Mouse (Mus musculus) lung, postnatal 10 days (tissue): ENCODE measurements around the gene Slc35c1.

Experiments
- DNase-seq: peaks from one replicate; pipeline ENCODE4 v3.0.0; 2021

The Slc35c1 gene

DNA sequence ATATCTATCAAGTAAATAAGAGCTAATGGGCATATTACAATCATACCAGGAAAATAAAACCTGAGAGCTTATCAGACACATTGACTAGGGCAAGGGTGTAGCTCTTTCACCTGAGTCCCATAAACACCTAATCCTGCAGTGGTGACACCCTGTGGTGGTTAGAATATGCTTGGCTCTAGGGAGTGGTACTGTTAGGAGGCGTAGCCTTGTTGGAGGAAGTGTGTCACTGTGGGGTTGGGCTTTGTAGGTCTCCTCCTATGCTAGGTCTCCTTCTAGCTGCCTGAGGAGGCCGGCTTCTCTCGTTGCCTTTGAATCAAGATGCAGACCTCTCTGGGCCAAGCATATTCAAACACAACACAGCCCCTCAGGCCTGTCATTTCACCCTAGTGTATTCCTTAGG is 14.6 kb upstream of the Slc35c1 start:
- DNase-seq: no peak

DNA sequence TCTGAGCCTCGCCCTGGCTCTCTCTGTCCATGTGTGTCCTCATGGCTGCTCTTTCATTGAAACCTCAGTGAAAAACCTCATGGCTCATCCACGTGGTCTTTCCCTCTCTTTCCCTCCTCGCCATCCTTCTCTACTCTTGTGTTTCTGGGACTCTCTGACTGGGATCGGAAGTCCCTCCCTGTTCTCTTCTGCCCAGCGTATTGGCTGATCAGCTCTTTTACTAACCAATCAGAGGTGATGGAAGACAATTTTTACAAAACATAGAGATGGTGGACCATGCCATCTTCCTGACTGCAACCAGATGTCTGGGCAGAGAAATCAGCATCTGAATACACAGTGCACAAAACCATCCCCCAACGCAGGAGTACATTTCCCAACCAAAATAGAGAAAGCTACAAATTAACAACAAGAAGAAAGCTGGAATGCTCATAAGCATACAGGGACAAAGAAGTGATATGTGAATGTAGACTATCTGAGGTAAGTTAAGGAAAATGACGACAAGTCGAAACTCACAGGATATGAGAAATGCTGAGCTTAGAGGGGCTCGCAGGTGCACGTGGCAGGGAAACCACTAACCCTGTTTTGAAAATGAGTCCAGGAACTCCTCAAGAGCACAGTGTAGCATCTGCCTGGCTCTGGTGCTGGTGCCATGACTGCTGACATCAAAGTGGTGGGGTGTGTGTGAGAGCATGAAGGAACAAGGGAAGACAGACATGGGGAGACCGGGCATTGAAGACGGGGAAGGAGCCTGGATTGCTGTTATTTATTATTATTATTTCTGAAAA is 11.7 kb upstream of the Slc35c1 start:
- no peak for DNase-seq

DNA sequence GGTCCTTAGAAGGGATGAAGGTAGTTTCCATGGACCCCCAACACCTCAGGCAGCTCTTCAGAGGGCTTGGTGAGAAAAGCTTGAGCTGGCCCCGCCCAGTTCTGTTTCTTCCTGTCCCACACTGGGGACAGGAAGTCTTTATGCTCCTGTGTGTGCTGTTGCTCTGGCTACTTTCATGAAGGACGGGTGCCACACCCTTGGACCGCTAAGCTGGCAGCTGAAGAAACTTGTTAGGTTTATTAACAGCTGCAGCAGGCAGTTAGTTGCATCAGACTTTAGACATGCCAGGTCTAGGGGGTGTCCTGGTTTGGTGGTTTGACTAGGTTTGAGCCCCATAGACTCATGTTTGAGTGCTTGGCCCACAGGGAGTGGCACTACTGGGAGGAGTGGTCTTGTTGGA is 4.4 kb upstream of the Slc35c1 start:
- DNase-seq: no peak

DNA sequence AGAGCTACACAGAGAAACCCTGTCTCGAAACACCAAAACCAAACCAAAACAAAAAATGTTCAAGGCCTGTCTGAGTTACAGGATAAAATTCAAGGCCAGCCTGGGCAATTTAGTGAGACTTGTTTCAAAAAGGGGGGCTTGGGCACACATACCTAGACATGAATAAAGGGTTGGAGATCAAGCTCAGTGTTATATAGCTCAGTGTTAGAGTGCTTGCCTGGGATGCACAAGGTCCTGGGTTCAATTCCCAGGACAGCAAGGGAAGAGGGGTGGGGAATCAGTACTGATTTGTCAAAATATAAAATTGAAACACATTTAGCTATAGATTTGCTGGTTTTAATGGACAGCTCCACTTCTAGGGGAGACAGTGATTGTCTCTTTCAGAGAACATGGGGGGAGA is 877 bp upstream of the Slc35c1 start:
- DNase-seq: no peak

DNA sequence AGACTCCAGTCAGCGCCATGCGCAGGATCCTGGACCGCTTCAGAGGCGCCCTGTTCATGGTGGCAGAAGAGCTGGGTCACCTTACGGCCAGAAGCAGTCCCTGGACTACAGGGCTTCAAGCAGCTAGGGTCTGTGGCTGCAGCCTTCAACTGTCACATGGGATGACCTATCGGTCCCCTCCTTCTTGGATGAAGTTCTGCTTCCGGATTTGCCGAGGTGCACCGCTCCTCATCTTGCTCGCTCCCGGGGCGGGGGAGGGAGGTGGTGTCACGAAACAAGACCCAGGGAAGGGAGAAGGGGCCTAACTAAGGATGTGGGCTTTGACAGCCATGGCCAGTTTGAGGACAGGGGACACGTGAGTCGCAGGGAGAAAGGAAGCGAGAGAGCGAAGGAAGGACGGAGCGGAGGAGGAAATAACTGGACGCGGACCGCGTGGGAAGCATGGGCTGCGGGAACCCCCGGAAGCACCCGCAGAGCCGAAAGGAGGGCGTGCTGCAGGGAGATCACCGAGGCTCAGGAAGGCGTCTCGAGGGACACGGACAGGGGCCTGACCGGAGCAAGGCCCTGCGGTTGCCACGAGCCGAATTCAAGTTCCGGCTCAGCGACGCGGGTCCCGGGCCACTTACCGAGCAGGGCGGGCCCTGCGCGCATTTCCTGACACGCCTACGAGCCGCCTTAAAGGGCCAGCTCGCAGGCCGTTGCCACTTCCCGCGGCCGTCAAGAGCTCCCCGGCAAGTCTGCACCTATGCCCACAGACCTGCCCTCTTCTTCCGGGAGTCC is 1.0 kb downstream of the Slc35c1 start:
- DNase-seq: peak; percentile 86

DNA sequence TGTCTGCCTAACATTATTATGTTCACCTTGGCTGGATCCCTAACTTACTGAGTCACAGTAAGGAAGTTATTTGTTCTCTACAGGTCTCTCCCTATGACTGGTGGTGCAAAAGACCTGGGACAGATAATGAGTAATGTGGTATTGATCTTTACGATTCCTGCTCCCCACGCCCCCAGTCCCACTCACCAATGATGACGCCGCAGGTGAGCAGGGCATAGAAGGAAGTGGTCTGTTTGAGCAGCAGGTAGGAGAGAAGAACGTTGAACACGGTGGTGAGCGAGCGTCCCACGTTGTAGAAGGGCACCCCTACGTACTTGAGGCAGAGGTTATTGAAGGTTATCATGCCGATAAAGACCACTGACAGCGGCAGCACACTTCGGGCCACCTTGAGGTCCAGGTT is 1.9 kb downstream of the Slc35c1 start:
- DNase-seq: no peak

DNA sequence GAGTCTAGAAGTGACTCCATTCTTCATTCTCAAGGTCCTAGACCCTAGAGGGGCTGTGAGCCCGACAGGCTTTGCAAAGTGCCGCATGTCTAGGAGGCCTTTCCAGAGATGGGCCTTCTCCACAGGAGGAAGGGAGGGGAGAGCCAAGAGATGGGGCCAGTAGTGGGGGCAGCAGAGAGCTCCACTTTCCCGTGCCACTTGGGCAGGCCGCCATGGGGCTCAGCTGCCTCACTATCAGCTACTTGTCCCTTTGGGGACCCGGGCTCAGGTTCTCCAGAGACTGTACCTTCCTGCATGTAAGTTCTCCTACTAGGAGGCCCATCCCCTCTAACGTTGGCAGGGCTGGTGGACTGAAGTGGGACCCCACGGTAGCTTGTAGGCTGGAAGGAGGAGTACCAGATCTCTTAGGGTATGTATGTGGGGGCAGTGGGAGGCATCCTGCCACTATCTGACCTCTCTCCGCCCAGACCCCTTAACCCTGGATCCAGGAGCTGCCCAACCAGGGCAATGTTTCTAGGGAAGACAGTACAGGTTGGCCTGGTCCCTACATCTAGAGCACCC is 3.3 kb downstream of the Slc35c1 start:
- no peak for DNase-seq

DNA sequence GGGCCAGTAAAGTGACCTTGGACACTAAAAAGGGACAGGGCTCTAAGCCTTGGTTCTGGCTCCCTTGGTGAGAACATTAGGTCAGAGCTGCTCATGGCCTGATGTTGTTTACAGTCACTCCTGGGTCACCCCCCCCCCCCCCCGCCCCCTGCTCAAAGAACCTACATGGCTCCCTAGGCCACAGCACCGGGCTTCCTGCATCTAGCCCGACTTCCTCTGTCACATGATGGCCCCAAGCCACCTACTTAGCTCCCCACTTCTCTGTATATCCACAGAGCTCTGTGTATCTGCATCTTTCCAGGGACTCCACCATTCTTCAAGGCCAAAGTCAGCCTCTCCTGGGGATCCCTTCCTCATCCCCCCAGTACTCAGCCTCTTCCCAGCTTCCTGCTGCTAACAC is 4.6 kb downstream of the Slc35c1 start:
- DNase-seq: no peak

DNA sequence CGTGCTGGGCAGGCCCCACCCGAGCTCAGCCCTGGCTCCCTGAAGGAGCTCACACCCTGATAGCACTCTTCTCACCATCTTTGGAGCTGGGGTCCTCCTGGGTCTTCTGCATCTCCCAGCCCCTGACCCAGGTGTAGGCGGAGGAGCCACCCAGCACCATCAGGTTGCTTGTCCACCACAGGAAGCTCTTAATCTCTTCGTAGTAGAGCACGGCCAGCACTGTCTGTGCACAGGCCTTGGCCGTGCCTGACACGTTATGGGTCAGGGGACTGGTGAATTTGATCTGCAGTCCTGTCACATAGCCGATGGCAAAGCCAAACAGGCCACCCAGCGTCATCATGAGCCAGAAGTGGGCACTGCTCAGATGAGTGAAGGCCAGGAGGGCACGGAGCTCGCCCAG is 6.2 kb downstream of the Slc35c1 start:
- DNase-seq: no peak

DNA sequence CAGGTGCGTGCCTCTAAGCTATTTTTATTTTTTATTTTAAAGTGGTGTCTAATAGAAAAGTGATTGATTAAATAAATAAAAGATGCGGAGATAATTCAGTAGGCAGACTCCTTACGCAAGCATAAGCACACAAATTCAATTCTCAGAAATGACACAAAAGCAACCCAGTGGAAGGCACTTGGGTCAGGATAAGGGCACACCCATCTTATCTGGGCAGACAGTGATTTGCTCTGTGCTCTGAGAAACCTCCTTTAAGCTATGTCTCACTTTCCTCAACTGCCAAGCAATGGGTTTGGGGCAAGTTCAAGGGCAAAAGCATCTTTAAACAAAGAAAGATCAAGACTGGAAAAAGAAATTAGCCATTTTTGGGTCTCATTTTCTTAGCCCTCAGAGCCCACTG is 9.2 kb downstream of the Slc35c1 start:
- DNase-seq: no peak

DNA sequence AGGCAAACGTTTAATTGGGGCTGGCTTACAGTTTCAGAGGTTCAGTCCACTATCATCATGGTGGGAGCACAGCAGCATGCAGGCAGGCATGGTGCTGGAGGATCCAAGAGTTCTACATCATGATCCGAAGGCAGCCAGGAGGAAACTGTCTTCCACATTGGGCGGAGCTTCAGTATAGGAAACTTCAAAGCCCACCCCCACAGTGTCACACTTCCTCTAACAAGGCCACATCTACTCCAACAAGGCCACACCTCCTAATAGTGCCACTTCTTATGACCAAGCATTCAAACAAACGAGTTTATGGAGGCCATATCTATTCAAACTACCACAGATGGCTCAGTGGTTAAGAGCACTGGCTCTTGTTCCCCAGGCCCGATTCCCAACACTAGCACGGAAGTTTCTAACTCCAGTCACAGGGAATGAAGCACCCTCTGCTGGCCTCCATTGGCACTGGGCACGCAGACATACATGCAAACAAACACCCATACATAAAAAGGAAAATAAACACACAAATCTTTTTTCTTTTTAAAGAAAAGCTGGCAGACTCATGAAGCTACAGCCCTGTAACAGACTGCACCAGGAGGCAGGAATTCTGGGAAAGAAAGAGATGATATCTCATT is 13.1 kb downstream of the Slc35c1 start:
- DNase-seq: no peak

DNA sequence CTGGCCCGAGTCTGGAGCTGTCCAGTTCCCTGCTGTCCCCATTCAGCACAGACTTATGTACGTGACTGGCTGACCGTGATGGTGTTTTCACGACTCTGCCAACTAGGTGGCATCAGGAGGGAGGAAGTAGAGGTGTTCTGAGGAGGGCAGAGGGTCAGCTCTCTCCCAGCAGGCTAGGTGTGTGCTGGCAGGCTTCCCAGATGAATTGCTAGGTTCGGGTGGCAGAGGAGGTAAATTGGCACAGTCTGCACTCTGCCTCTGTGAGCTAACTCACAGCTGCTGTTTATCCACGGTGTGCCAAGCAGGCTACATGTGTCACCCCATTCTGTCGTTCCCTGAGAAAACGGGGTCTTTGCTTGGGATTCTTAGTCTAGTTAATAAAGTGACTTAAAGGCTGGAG is 13.7 kb downstream of the Slc35c1 start:
- peak; percentile 28 for DNase-seq

DNA sequence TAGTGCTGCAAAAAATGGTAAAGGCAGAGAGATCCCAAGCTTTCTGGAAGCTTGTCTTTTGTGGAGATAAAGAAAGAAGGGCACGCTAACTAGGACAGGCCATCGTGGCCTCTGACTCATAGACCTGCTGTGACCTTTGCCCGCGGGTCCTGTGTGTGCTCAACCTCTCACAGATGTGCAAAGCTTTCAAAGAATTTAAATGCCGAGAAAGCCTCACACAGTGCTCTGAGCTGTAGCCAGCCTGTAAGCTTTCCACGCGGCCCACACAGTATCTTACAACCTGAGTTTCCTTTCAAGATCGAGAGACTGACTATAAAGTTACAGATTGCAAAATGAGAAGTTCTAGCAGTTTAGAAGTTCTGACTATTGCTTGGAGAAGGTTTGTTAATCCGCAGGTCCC is 14.4 kb downstream of the Slc35c1 start:
- no peak for DNase-seq

DNA sequence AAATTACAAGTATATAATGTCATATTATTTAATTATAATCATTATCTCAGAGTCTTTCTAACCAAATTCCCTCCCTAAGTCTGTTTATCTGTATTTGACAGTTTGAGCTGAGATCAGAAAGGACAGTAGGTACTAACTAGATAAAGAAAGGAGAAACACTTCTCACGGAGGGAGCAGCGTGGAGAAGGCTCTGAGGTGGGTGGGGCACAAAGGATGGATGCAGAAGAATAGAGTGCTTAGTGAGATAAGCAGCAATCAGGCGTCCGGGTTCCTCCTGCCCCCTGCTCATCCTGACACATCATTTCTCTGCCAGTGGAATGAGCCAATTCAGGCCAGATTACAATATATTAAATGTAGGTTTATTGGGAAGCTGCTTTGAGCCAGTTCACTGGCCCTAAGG is 16.0 kb downstream of the Slc35c1 start:
- DNase-seq: no peak

DNA sequence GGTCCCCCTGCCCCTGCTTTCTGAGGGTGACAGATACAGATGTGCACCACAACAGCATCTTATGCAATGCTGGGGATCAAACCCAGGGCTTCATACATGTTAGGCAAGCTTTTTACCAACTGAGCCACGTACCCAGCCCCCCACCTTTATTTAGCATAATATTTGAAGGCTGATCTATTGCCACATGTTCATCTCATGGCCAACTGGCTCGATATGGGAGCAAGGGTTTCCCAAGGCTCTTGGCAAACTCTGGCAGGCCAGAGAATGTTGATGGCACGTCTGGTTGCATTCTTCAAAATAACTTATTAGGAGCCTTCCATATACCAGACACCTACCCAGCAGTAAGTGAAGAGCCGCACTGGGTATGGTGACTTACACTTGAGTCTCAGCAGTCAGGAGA is 17.0 kb downstream of the Slc35c1 start:
- DNase-seq: no peak

DNA sequence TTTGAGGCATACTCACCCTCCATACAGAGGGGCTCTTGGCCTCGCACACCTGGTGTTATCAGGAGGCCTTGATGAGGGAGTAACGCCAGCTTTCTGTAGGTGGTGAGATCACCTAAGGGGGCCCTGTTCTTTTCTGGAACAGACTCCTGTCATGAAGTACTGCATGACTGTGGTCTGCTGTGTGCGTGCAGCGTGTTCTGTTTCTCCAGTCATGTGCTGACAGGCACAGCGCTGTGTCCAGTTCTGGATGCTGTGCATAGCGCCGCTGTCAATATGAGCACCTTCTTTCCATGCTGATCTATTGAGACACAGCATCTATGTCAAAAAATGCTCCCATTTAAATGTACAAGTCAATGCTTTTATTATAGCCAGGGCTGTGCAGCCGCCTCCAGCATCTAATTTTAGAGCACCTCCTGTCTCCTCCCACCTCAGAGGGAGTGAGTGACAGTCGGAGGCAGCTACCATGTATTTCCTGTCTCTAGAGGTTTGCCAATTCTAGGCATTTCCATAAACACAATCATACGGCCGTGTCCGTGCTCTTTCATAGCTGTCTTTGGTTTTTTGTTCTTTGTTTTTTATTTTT is 17.8 kb downstream of the Slc35c1 start:
- no peak for DNase-seq

DNA sequence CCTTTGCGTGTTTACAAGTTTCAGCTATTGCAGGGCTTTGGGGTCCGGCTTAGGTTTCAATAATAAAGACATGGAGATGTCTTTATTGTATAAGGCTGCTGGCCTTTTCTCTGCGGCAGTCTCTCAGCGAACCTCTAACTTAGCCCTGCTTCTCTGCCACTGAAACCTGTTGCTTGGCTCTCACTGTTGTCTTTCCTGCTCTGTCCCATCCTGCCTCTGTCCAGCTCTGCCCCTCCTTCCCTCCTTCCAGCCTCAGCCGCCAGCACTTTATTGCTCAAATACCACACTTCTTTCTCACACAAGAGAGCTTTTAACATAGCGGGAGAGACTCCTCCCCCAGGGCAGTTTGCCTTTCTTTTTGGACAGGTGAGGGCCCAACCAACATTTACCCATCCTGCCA is 19.9 kb downstream of the Slc35c1 start:
- DNase-seq: no peak

DNA sequence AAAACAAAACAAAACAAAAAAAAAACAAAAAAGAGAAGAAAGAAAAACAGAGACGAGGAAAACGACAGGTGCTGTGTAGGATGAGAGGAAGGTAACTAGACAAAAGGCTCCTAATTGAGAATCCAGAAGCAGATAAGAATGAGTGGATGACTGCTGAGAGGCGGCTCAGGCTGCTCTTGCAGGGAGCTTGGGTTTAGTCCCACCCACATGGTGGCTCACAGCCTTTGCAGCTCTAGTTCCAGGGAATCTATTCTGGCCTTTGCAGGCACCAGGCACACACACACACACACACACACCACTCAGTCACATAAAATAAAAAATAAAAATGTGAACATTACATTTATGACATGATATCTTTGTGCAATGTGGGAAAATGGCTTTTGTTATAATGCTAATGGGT is 21.8 kb downstream of the Slc35c1 start:
- DNase-seq: no peak

DNA sequence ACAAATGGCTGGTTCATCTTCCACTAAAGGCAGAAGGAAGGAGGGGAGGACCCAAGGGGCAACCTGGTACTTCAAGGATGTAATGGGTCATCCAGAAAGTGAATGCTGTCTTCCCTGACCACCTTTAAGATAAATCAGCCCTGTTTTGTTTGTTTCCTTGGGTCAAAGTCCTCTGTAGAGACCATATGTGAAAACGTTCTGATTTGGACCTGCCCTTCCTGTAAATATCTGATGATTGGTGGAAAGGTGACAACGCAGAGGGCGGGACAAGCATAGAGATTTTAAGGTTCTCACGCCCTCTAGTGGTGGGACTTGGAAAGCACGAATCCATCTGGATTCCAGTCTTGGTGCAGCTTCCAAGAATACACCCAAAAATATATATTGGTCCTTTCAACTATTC is 22.5 kb downstream of the Slc35c1 start:
- peak; percentile 91 for DNase-seq

DNA sequence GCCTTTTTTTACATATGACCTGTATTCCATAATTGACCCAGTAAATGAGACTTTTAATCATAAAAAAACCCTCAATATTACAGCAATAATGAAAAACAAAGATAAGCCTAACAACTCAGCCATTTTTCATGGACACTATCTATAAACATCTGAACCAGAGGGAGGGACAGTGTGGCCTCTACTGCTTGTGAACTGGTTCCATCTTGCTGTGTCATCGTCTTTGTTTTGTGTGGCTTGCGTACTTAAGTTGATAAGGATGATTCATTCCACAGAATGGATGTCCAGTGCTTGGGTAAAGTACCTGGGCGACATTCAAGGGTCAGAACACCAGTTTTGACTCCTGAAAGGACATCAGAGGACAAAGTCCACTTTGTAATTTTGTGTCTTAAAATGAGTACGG is 23.0 kb downstream of the Slc35c1 start:
- DNase-seq: no peak

DNA sequence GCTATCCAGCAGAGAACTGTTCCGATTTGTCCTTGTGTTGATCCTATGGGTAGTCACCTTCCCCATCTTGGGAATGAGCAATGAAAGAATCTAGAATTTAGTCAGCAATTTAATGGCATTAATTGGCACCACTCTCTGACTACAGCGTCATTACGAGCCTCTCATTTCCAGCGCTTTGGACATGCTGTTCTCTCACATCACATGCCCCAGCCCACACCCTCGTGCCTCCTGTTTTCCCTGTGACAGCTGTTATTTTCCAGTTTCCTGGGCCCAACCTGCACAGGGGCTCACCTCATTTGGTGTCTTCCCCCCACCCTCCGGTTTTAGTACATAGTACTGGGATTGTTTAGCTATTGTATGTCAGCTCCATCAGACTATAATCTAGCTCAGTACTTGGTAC is 25.3 kb downstream of the Slc35c1 start:
- DNase-seq: no peak

DNA sequence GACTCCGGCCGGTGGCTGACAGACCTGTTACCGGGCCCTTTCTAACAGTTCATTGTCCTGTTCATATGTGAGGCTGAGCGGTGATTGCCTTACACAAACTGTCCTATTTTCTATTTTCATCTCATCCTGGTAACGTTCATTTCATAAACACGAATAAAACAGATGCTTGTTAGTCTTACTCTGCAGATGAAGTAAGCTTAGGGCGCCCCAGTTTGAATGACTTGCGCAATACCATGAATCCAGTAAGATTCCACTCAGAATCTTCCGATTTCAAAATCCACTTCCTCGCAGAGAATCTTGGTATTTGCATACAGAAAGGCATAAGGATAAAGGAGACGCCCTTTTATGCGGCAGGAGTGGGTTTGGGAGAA is 26.0 kb downstream of the Slc35c1 start:
- DNase-seq: no peak

DNA sequence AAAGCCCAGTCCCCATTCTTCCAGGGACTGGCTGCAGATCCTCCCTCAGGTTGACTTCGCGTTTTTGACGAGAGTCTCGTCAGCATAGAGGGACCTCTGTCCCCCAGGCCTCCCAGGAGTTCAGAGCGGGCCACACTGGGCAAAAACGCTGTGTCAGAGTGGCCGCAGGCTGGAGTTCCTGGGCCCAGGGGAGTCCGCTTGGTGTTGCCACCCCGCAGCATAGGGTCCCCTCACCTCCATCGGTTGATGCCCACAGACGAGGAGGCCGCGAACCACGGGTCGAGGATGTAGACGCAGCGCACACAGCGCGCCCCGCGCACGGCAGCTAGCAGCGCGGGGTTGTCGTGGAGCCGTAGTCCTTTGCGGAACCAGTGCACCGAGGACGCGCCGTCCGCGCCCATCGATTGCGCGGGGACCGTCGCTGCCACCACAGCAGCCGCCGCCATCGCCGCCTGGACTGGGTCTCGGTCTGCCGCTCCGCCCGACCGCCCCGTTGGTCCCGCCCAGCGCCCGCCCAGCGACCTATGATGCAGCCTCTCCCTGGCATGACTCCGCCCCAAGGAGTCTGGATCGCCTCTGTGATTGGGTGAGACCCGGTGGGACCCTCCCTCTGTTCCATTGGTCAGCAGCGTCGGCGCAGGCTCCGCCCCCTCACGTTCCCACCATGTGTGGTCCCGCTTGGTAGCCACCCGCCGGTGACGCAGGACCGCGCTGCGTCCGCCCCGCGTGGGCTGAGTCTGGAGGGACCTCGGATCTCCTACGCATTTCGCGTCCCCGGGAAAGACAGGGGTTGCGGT is 26.6 kb downstream of the Slc35c1 start, which contains the start of gene Cry2:
Cry2 (minus strand) TSS at position 466 of the 797 bp plus-strand sequence.
- DNase-seq: peak; percentile 99
